Mouse (Mus musculus) 416B (cell line): ENCODE results near the gene Hsd17b3.

ENCODE experiments used
- DNase-seq: peaks from one replicate; pipeline ENCODE4 v3.0.0; 2011; ENCODE audit warnings: low read depth

Hsd17b3 gene

DNA sequence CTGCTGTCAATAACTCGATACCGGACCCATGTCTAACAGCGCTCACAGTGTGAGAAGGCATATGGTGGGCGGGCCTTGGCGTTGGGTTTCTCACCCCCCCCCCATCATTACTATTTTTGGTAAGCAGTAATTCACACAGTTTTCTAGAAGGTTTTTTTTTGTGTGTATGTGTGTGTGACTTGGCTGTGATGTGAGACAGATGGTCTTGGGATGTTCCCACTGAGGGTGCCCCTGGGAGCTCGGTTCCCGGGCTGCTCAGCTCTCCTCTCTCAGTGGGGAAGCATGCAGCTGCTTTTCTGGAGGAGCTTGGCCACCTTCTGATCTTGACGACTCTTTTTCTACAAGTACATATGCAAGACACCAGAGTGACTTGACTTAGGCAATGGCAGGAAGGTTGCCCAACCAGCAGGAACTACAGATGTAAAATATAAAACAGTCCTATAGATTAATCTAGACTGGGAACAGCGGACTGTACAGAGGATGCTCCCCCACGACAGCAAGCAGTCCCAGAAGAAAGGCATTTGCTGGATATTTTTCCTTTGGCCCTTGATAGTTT, 70.4 kb downstream of the Hsd17b3 start:
- no peak for DNase-seq

DNA sequence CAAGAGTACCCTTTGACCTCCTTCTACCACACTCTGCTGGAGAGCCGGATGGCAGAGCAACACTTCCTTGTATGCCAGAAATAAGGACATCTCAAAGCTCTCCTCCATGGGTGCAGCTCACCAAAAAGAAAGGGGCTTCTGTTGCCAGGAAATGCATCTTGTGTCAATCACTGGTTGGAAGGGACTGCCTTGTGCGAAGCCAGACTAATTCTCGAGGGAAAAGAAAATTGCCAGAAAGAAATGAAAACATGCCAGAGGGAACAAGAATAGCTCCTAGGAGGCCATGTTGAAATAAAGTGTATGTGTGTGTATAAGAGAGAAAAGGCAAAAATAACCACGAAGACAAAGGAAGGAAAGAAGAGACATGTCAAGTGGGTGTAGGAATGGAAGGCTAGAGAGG, 73.0 kb downstream of the Hsd17b3 start:
- no peak for DNase-seq

DNA sequence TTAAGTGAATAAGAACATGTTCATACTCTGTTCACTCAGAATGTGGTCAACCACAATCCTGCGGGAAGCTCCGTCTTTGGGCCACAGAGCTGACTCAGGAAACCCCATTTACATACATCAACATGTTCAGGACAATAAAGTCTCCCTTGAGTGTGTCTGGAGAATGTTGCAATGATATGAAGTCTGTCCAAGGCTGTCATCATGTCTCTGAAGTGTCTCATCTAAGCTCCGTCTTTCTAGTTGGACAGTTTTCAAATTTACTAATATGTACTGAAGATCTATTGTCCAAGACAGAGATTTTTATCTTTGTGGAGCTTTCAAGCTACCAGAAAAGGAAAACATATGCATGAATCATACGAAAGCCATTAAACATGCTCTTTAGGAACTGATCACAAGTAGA, 77.9 kb downstream of the Hsd17b3 start:
- DNase-seq: peak; percentile 46
